Mouse (Mus musculus) kidney, adult 2 months (tissue): Measurements from ENCODE around the gene Nkpd1. TPM values are rescaled to one million over a fixed set of nuclear protein-coding genes. Genes with fewer than 3 reads are reported as not detected.

Experiments
- DNase-seq: peaks from one replicate; pipeline ENCODE4 v3.0.0; 2021
- H3K27ac ChIP-seq: fragments of 200-500 bp; 2 replicates; pipeline ENCODE4 v1.5.1; 2012; ENCODE audit warnings: low read depth, low read length, control low read depth, inconsistent platforms; ENCODE audit not compliant: insufficient read depth
- H3K27me3 ChIP-seq: fragments of 200-500 bp; replicated peaks from 2 replicates; pipeline ENCODE4 v1.6.1; 2012; ENCODE audit warnings: mild to moderate bottlenecking, moderate library complexity, low read length, inconsistent platforms; ENCODE audit not compliant: control insufficient read depth, insufficient read depth
- H3K36me3 ChIP-seq: fragments of 200-500 bp; 2 replicates; pipeline ENCODE4 v1.6.1; 2012; ENCODE audit warnings: mild to moderate bottlenecking, moderate library complexity, low read length, inconsistent platforms; ENCODE audit not compliant: control insufficient read depth, insufficient read depth
- H3K4me1 ChIP-seq: fragments of 200-500 bp; 2 replicates; pipeline ENCODE4 v1.6.1; 2011; ENCODE audit warnings: low read length; ENCODE audit not compliant: control insufficient read depth, insufficient read depth
- H3K4me3 ChIP-seq: fragments of 200-500 bp; 2 replicates; pipeline ENCODE4 v1.5.1; 2011; ENCODE audit warnings: mild to moderate bottlenecking, low read depth, low read length, control low read depth; ENCODE audit not compliant: insufficient read depth
- CTCF ChIP-seq: fragments of 200-500 bp; conservative IDR thresholded peaks from 2 replicates; pipeline ENCODE4 v1.5.1; 2011; ENCODE audit warnings: low read depth, mild to moderate bottlenecking, control low read depth, low read length, moderate library complexity, mixed read lengths; ENCODE audit not compliant: insufficient read depth, insufficient read length
- POLR2A ChIP-seq: fragments of 200-500 bp; IDR thresholded peaks from one replicate; pipeline ENCODE4 v1.6.1; 2011; ENCODE audit warnings: low read depth, low read length, control low read depth
- WGBS: fragments of 180-500 bp; shearing (Covaris S2); methylation state at CpG from one replicate; pipeline ENCODE4 v1.1.7; 2018; 5-methylcytosine and 5-hydroxymethylcytosine counted together
- polyA plus RNA-seq: library from polyadenylated mRNA; depleted of rRNA; stranded (reverse); fragments of >200 nt; gene quantifications from 2 replicates; pipeline ENCODE4 v1.2.3, GENCODE M21; 2012

The Nkpd1 gene
- polyA plus RNA-seq, 1 experiment = 0.16 TPM

- TF ChIP-seq POLR2A (no peak), CTCF (no peak)
- DNase-seq = no peak
- Histone ChIP-seq H3K27me3 (no peaks in the 10 kb centered on the region), H3K36me3 (no peaks in the 10 kb centered on the region; the same call in 1 of the 2 replicates), H3K4me3 (no peak overlapping the region), H3K27ac (no peak overlapping the region), H3K4me1 (no peaks in the 10 kb centered on the region)
- WGBS = 86% methylated on average over 14 of the region's 14 CpGs
These were observed 14.6 kb downstream of the Nkpd1 start for GRCm38 (mm10) chr7:19532240-19532639.

GRCm38 (mm10) chr7:19534676-19535075 is 17.0 kb downstream of the Nkpd1 start:
- no peak for DNase-seq
- WGBS = 91% methylated on average over 10 of the region's 10 CpGs
- no peak overlapping the region for H3K27ac ChIP-seq
- no peaks in the 10 kb centered on the region for H3K27me3 ChIP-seq
- TF ChIP-seq POLR2A (no peak), CTCF (no peak)
- no peaks in the 10 kb centered on the region for H3K4me1 ChIP-seq
- no peaks in the 10 kb centered on the region; the same call in 1 of the 2 replicates for H3K36me3 ChIP-seq
- H3K4me3 ChIP-seq = no peak overlapping the region

GRCm38 (mm10) chr7:19540771-19541566 is 23.3 kb downstream of the Nkpd1 start:
- no peaks in the 10 kb centered on the region for H3K36me3 ChIP-seq
- DNase-seq = peak; percentile 43
- TF ChIP-seq CTCF = no peak
- TF ChIP-seq POLR2A = no peak
- H3K27me3 ChIP-seq = no peaks in the 10 kb centered on the region
- H3K27ac ChIP-seq = 0 out of 2 replicates have a peak overlapping the region, but pooled peaks have one; percentile 10
- no peak overlapping the region for H3K4me3 ChIP-seq
- H3K4me1 ChIP-seq = peaks cover 25% of the 10 kb centered on the region
- 36% methylated on average over 2 of the region's 2 CpGs for WGBS

- TF ChIP-seq CTCF = no peak
- no peak for TF ChIP-seq POLR2A
- Histone ChIP-seq H3K4me1 (peaks cover 30% of the 10 kb centered on the region), H3K36me3 (no peaks in the 10 kb centered on the region), H3K4me3 (no peak overlapping the region), H3K27me3 (no peaks in the 10 kb centered on the region), H3K27ac (no peak overlapping the region)
- WGBS = 62% methylated on average over 7 of the region's 7 CpGs
- DNase-seq = no peak
These were observed 24.1 kb downstream of the Nkpd1 start for GRCm38 (mm10) chr7:19541681-19542154.

- H3K27me3 ChIP-seq = no peaks in the 10 kb centered on the region
These were observed 24.6 kb downstream of the Nkpd1 start for GRCm38 (mm10) chr7:19542155-19542691.

GRCm38 (mm10) chr7:19543584-19543983 is 25.9 kb downstream of the Nkpd1 start:
- TF ChIP-seq POLR2A = no peak
- peak; percentile 50 for TF ChIP-seq CTCF
- 46% methylated on average over 6 of the region's 6 CpGs for WGBS
- no peak overlapping the region for H3K27ac ChIP-seq

More at GRCm38 (mm10) chr7:19542155-19542691, 24.6 kb downstream of the Nkpd1 start:
- no peak for TF ChIP-seq CTCF
- TF ChIP-seq POLR2A = no peak
- DNase-seq = no peak
- WGBS = 46% methylated on average over 8 of the region's 8 CpGs
- no peaks in the 10 kb centered on the region for H3K36me3 ChIP-seq
- no peak overlapping the region for H3K27ac ChIP-seq
- no peak overlapping the region for H3K4me3 ChIP-seq
- H3K4me1 ChIP-seq = peaks cover 32% of the 10 kb centered on the region

GRCm38 (mm10) chr7:19546007-19546406 is 28.4 kb downstream of the Nkpd1 start:
- no peak for DNase-seq
- Histone ChIP-seq H3K27ac (no peak overlapping the region), H3K4me1 (peaks cover 28% of the 10 kb centered on the region), H3K36me3 (no peaks in the 10 kb centered on the region), H3K27me3 (no peaks in the 10 kb centered on the region), H3K4me3 (no peak overlapping the region)
- WGBS = 19% methylated on average over 3 of the region's 3 CpGs
- TF ChIP-seq CTCF (no peak), POLR2A (no peak)

More at GRCm38 (mm10) chr7:19543584-19543983, 25.9 kb downstream of the Nkpd1 start:
- H3K4me3 ChIP-seq = no peak overlapping the region
- peaks cover 32% of the 10 kb centered on the region for H3K4me1 ChIP-seq
- DNase-seq = no peak
- no peaks in the 10 kb centered on the region for H3K36me3 ChIP-seq
- no peaks in the 10 kb centered on the region for H3K27me3 ChIP-seq
